Mouse (Mus musculus) stomach, embryonic 15.5 days (tissue): Measurements from ENCODE around the gene Drd4. TPM values are rescaled to one million over a fixed set of nuclear protein-coding genes. Genes with fewer than 3 reads are reported as not detected.
A peak's percentile ranks its signal among the peaks of the same experiment; 100 is the strongest.
"Not testable (repeated sequence)": the region's sequence is repeated elsewhere in the genome, so short reads cannot be mapped to it uniquely, and the experiment has no call there.

ENCODE experiments used
- ATAC-seq: fragments of 200-750 bp; cut with Nextera tagmentation; 2 replicates; pipeline ENCODE4 v1.8.0; 2017; ENCODE audit warnings: low read depth, moderate number of reproducible peaks, moderate TSS enrichment; ENCODE audit not compliant: insufficient read depth, low FRiP score
- H3K27ac ChIP-seq: fragments of 300-500 bp; sonication (generic); 2 replicates; pipeline ENCODE4 v1.5.1; 2015; ENCODE audit warnings: mild to moderate bottlenecking, inconsistent platforms
- H3K27me3 ChIP-seq: fragments of 300-500 bp; sonication (generic); replicated peaks from 2 replicates; pipeline ENCODE4 v1.6.1; 2015; ENCODE audit warnings: inconsistent platforms
- H3K36me3 ChIP-seq: fragments of 300-500 bp; sonication (generic); 2 replicates; pipeline ENCODE4 v1.6.1; 2015; ENCODE audit warnings: inconsistent platforms
- H3K4me1 ChIP-seq: fragments of 300-500 bp; sonication (generic); 2 replicates; pipeline ENCODE4 v1.6.1; 2015; ENCODE audit warnings: inconsistent platforms
- H3K4me2 ChIP-seq: fragments of 300-500 bp; sonication (generic); 2 replicates; pipeline ENCODE4 v1.6.1; 2015; ENCODE audit warnings: mild to moderate bottlenecking, inconsistent platforms
- H3K4me3 ChIP-seq: fragments of 300-500 bp; sonication (generic); replicated peaks from 2 replicates; pipeline ENCODE4 v1.5.1; 2015; ENCODE audit warnings: inconsistent platforms
- H3K9ac ChIP-seq: fragments of 300-500 bp; sonication (generic); 2 replicates; pipeline ENCODE4 v1.6.1; 2015; ENCODE audit warnings: inconsistent platforms
- H3K9me3 ChIP-seq: fragments of 300-500 bp; sonication (generic); 2 replicates; pipeline ENCODE4 v1.6.1; 2016; ENCODE audit warnings: inconsistent platforms
- WGBS: fragments of 180-500 bp; shearing (Covaris S2); methylation state at CpG from one replicate; pipeline ENCODE4 v1.1.7; 2015; 5-methylcytosine and 5-hydroxymethylcytosine counted together
- polyA plus RNA-seq: library from polyadenylated mRNA; unstranded; fragments of >200 nt; fragmentation: Nextera tagmentation; extraction: Ambion mirVana; gene quantifications from 2 replicates; pipeline ENCODE4 v1.2.1, GENCODE M21; 2015

Drd4 gene
- polyA plus RNA-seq: 0.19 and 0.28 TPM in 2 replicates

DNA sequence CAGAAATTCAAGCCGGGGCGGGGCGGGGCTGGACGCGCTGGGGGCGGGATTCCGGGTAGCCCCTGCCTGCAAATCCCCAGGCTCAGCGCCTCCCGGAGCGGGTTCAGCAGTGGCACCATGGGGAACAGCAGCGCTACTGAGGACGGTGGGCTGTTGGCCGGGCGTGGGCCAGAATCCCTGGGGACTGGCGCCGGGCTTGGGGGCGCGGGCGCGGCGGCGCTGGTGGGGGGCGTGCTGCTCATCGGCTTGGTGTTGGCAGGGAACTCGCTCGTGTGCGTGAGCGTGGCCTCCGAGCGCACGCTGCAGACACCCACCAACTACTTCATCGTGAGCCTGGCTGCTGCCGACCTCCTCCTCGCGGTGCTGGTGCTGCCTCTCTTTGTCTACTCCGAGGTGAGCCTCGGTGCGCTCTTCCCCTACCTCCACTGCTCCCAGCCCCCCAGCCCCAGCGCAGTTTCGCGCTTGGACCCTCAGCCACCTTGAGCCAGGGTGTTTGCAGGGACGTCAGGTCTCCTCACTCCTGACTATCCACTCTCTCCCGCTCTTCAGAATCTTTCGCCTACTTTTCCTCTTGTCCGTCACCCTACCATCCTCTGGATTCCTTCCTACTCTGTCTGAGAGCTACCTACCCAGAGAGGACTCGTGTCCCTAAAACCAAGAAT, at the start of gene Drd4:
TSS of gene Drd4 (plus strand) at position 86 of the 662 bp plus-strand sequence.
- Histone ChIP-seq H3K4me1 (peaks cover 24% of the 10 kb centered on the region), H3K4me2 (peak within 1 kb of the TSS; percentile 95), H3K9ac (peak within 1 kb of the TSS; percentile 29; the same call in 1 of the 2 replicates), H3K4me3 (peak within 1 kb of the TSS; percentile 46), H3K27ac (no peak within 1 kb of the TSS), H3K27me3 (peaks cover 45% of the 10 kb centered on the region), H3K9me3 (no peaks in the 10 kb centered on the region), H3K36me3 (0 out of 2 replicates have a peak, but pooled peaks cover 1% of the 10 kb centered on the region)
- WGBS: 4% methylated on average over 44 of the region's 46 CpGs
- ATAC-seq: peak; percentile 50; the same call in 1 of the 2 replicates

DNA sequence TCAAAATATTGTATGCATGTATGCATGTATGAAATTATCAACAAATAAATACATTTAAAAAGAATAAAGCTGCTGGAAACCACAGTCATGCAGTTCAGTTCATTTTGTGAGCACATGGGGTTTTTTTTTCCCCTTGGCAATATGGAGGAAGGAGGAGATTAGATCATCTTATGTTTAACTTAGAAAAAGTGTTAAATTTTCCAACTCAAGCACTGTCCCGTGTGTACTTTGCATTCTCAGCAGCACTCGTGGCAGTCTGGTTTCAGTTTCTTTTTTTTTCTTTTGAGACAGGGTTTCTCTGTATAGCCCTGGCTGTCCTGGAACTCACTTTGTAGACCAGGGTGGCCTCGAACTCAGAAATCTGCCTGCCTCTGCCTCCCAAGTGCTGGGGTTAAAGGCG, 41.3 kb upstream of the Drd4 start:
- not testable (repeated sequence) for H3K9ac ChIP-seq, H3K4me2 ChIP-seq, ATAC-seq, H3K27ac ChIP-seq, H3K27me3 ChIP-seq, H3K4me1 ChIP-seq, H3K4me3 ChIP-seq, H3K9me3 ChIP-seq
- H3K36me3 ChIP-seq: peaks cover 72% of the 10 kb centered on the region
- 84% methylated on average over 4 of the region's 4 CpGs for WGBS

DNA sequence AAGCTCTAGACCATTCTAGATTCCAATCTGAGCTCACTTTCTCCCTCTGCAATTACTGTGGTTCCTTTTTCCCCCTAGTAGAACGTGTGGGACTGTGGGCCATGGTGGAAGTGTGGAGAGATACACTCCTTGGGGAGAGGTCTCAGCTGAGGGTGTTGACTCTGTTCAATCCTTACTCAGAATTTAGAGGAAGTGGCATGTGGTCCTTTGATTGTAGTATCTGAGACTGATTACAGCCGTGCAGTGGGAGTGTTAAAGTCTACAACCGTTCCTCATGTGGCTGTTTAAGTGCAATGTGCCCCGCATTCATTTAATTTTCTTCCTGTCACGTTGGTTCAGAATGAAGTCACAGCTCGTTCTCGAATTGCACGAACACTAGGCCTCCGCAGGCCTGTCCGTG, 35.6 kb upstream of the Drd4 start:
- Histone ChIP-seq H3K27ac (no peak overlapping the region), H3K4me2 (no peak overlapping the region), H3K9me3 (no peaks in the 10 kb centered on the region), H3K9ac (no peak overlapping the region), H3K4me1 (no peaks in the 10 kb centered on the region), H3K4me3 (no peak overlapping the region), H3K27me3 (no peaks in the 10 kb centered on the region), H3K36me3 (peaks cover 81% of the 10 kb centered on the region)
- 88% methylated on average over 10 of the region's 10 CpGs for WGBS
- ATAC-seq: no peak

DNA sequence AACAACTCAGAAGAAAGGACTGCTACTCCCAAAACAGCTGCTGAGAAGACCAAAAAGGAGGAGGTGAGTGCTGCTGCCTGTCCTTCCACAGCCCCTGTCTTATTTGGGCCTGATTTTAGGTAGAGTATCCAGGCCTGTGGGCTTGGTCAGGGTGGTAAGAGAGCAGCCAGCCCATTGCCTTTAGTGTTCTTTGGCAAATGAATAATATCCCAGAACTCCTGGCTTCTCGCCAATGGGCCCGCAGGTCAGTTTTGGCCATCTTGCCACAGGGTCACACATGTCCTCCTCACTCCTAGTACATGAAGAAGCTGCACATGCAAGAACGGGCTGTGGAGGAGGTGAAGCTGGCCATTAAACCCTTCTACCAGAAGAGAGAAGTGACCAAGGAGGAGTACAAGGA, 30.3 kb upstream of the Drd4 start:
- no peak for ATAC-seq
- Histone ChIP-seq H3K4me1 (peaks cover 8% of the 10 kb centered on the region), H3K9me3 (no peaks in the 10 kb centered on the region), H3K27me3 (no peaks in the 10 kb centered on the region), H3K4me3 (no peak overlapping the region), H3K4me2 (no peak overlapping the region), H3K27ac (no peak overlapping the region), H3K9ac (no peak overlapping the region), H3K36me3 (peaks cover 78% of the 10 kb centered on the region)
- WGBS: 88% methylated on average over 3 of the region's 3 CpGs

DNA sequence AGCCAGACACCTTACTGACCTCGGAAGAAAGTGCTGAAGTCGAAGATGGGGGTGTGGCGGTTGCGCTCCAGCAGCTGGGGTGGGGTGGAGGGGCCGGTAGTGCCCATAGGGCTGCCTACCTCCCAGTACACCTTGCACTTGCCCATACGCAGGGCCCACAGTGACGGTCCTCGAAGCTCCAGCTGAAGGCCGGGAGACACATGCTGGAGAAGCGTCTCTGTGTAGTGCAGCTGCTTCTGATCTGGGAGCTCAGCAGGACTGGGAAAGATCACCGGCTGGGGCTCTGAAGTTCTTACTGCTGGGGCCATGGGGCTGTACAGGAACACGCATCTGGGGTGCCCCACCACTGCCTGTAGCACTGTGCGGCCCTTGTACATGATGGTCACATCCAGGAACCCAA, 28.2 kb upstream of the Drd4 start:
- Histone ChIP-seq H3K27ac (no peak overlapping the region), H3K27me3 (no peaks in the 10 kb centered on the region), H3K9me3 (no peaks in the 10 kb centered on the region), H3K4me3 (no peak overlapping the region), H3K4me1 (peaks cover 9% of the 10 kb centered on the region), H3K9ac (no peak overlapping the region), H3K36me3 (peaks cover 58% of the 10 kb centered on the region), H3K4me2 (no peak overlapping the region)
- no peak for ATAC-seq
- WGBS: 86% methylated on average over 13 of the region's 13 CpGs

GRCm38 (mm10) chr7:141264041-141264700, 27.6 kb upstream of the Drd4 start:
- no peaks in the 10 kb centered on the region for H3K9me3 ChIP-seq
- H3K36me3 ChIP-seq: peaks cover 52% of the 10 kb centered on the region
- no peak overlapping the region for H3K4me3 ChIP-seq
- no peak overlapping the region for H3K4me2 ChIP-seq
- no peaks in the 10 kb centered on the region for H3K27me3 ChIP-seq
- WGBS: 73% methylated on average over 11 of the region's 11 CpGs
- no peak overlapping the region for H3K9ac ChIP-seq
- ATAC-seq: no peak
- H3K4me1 ChIP-seq: peaks cover 9% of the 10 kb centered on the region
- no peak overlapping the region for H3K27ac ChIP-seq

- 0 out of 2 replicates have a peak, but pooled peaks have one; percentile 33 for ATAC-seq
- Histone ChIP-seq H3K9me3 (no peaks in the 10 kb centered on the region), H3K27ac (no peak overlapping the region), H3K4me3 (no peak overlapping the region), H3K4me1 (peaks cover 9% of the 10 kb centered on the region), H3K9ac (no peak overlapping the region), H3K27me3 (no peaks in the 10 kb centered on the region), H3K36me3 (peaks cover 46% of the 10 kb centered on the region), H3K4me2 (peak overlapping the region; percentile 93)
- 30% methylated on average over 12 of the region's 12 CpGs for WGBS
Observed at GRCm38 (mm10) chr7:141264761-141265410, 26.9 kb upstream of the Drd4 start.

DNA sequence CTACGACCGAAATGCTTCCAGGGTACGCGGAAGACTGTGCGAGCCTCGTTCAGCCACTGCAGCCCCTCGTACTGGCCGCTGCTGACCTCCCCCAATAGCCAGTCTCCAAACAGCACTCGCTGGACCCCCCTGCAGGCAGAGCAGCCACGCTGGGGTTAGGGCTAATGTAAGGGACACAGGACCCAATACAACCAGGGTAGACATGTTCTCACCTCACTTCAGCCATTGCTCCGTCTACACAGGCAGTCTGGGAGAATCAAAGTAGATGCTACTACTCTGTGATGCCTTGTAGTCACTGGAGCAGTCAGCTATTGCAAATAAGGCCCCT, 26.4 kb upstream of the Drd4 start:
- Histone ChIP-seq H3K4me3 (peak overlapping the region; percentile 60; the same call in 1 of the 2 replicates), H3K27ac (no peak overlapping the region), H3K27me3 (no peaks in the 10 kb centered on the region), H3K36me3 (peaks cover 41% of the 10 kb centered on the region), H3K4me2 (peak overlapping the region; percentile 93), H3K9me3 (no peaks in the 10 kb centered on the region), H3K4me1 (peaks cover 9% of the 10 kb centered on the region), H3K9ac (no peak overlapping the region)
- ATAC-seq: no peak
- 33% methylated on average over 11 of the region's 11 CpGs for WGBS

DNA sequence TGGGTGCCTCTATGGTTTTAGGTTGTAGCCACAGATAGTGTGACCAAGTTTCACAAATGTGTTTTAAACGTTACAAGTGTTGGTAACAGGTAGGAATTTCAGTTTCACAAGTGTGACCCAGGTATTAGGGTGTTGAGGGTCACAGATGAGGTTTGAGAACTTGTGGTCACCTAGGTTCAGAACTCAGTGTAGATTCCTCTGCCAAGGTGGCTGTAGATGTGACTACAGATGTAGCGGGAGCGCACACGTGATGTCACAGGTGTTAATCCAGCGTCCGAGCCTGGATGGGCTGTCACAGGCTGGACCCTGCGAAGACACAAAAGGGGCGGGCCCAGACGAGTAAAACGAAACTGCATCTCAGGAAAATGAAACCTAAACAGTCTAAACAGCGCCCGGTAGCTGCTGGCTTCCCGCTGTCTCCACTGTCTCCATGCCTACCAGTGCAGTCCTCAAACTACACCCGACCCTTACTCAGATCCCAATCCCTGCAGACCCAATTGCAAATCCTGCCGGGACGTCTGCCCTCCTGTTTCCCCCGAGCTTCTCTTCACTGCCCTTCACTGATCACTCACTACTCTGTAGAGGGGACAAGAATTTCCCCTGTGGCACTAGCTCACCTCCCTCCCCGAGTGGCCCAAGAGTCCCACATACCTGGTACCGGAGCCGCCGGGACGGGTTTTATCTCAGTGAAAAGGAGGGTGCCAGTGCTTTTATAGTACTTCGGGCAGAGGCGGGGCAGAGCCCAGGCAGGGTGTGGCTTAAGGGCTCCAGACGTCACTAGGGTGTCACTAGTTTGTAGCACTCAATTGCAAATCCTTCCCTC, 25.9 kb upstream of the Drd4 start, which contains the start of gene Irf7:
TSS of gene Irf7 (minus strand) at position 743 of the 823 bp plus-strand sequence.
- 6% methylated on average over 25 of the region's 25 CpGs for WGBS
- peak; percentile 78 for ATAC-seq
- Histone ChIP-seq H3K27ac (no peak within 1 kb of the TSS), H3K9me3 (no peaks in the 10 kb centered on the region), H3K4me2 (peak within 1 kb of the TSS; percentile 93), H3K4me1 (peaks cover 9% of the 10 kb centered on the region), H3K36me3 (peaks cover 35% of the 10 kb centered on the region), H3K27me3 (no peaks in the 10 kb centered on the region), H3K9ac (peak within 1 kb of the TSS; percentile 41), H3K4me3 (peak within 1 kb of the TSS; percentile 60)

DNA sequence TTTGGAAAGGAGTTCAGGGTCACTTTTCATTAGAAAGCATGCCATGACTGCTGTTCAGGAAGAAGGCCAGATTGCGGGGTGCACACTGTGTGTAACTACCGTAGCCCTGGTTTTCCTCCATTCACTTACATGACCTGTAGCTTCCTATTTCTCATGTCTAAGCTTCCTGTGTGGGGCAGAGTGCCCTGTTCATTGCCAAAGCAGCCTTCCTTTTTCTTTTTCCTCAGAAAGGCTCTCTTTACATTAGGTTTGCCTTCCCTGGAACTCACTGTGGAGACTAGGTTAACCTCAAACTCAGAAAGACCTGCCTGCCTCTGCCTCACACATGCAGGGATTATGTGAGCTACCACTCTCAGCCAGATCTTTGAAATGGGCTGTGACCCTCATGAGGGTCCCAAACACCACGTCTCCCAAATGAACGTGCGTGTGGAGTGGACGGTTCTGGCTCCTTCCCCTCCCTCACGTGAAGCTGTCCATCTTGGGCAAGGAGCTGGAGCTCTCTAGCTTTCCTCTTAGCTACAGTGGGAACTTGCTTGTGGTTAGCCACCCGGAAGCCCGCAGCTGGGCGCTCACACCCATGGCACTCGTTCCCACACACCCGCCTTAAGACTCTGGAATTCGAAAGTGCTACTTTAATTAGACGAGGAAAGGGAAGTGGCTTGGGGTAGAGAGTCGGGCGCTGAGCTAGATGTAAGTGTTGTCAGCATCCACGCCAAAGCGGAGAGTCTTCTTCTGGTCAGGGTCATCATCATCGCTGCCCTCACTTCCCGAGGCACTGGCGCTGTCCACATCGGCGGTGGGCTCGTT, 23.1 kb upstream of the Drd4 start:
- Histone ChIP-seq H3K4me3 (no peak overlapping the region), H3K9me3 (no peaks in the 10 kb centered on the region), H3K27me3 (no peaks in the 10 kb centered on the region), H3K36me3 (peaks cover 9% of the 10 kb centered on the region; the same call in 1 of the 2 replicates), H3K4me1 (peaks cover 9% of the 10 kb centered on the region), H3K9ac (no peak overlapping the region), H3K27ac (no peak overlapping the region), H3K4me2 (0 out of 2 replicates have a peak overlapping the region, but pooled peaks have one; percentile 1)
- WGBS: 67% methylated on average over 24 of the region's 24 CpGs
- ATAC-seq: no peak

- ATAC-seq: no peak
- Histone ChIP-seq H3K4me1 (peaks cover 9% of the 10 kb centered on the region), H3K36me3 (peaks cover 4% of the 10 kb centered on the region; the same call in 1 of the 2 replicates), H3K27ac (no peak overlapping the region), H3K4me3 (no peak overlapping the region), H3K4me2 (0 out of 2 replicates have a peak overlapping the region, but pooled peaks have one; percentile 1), H3K27me3 (no peaks in the 10 kb centered on the region), H3K9me3 (no peaks in the 10 kb centered on the region), H3K9ac (no peak overlapping the region)
- WGBS: 80% methylated on average over 14 of the region's 14 CpGs
Observed at GRCm38 (mm10) chr7:141269273-141269545, 22.6 kb upstream of the Drd4 start.
